Mouse (Mus musculus): ENCODE results near the gene S100a4.

- TF ChIP-seq TAL1 (IDR thresholded peaks at IDR 0.05; ENCODE audit: low read length) (no peak), GATA1 (IDR thresholded peaks at IDR 0.05; ENCODE audit: low read length) (no peak)
Measured at GRCm38 (mm10) chr3:90612728-90613291, 9.2 kb downstream of the S100a4 start, which contains the start of gene S100a6.
